Comparison of ENCODE assay signal across 22 mouse cellular contexts in genomic region chr7:68151892-68152291, GRCm38 (mm10).
DNase-seq lines count a peak whose midpoint lies in the region; ATAC-seq and TF ChIP-seq lines count a peak whose summit lies in the region.
"Had no signal": no experiment of that assay in that cellular context is flagged by ENCODE, and none has a peak within 500 bp of the region (broad histone marks: within the 10 kb centered on the region; RNA-seq: fewer than 3 reads in every experiment).

No protein-coding gene starts in this region.

- TF ChIP-seq POLR2A in limb, embryonic 14.5 days (IDR thresholded peaks at IDR 0.05; ENCODE audit: borderline replicate concordance, extremely low read depth, insufficient read depth, insufficient read length), result no peak

- no peak for DNase-seq in heart, adult 11 months
- DNase-seq in limb, embryonic 10.5 days (ENCODE audit: low spot score), result no peak
- peak; percentile 12 for DNase-seq in forelimb bud, embryonic 11.5 days (ENCODE audit: low read depth, low spot score)
- DNase-seq in limb, embryonic 14.5 days (ENCODE audit: low spot score), result no peak
- no peak for DNase-seq in B cell, adult 2 months
- DNase-seq: cerebellum, postnatal 10 days; gastrocnemius, postnatal 36 days; kidney, postnatal 25 days; lung, postnatal 36 days; right cerebral cortex, postnatal 25 days had no signal

- WGBS in heart, embryonic 13.5 days, result 20% methylated on average over 5 of the region's 5 CpGs
- WGBS in limb, embryonic 12.5 days, result 41% methylated on average over 5 of the region's 5 CpGs
- WGBS in limb, embryonic 10.5 days, result 63% methylated on average over 5 of the region's 5 CpGs
- 30% methylated on average over 5 of the region's 5 CpGs for WGBS in limb, embryonic 14.5 days
- WGBS in forebrain, embryonic 16.5 days, result 82% methylated on average over 5 of the region's 5 CpGs

- no peak overlapping the region for H3K4me2 ChIP-seq in heart, embryonic 13.5 days
- H3K4me2 ChIP-seq in limb, embryonic 12.5 days, result no peak overlapping the region
- no peak overlapping the region for H3K4me2 ChIP-seq in limb, embryonic 14.5 days (replicated peaks; ENCODE audit: low read depth, low read length, severe bottlenecking)
- no peak overlapping the region for H3K4me2 ChIP-seq in forebrain, embryonic 16.5 days (ENCODE audit: low read length)
- H3K4me2 ChIP-seq: embryonic facial prominence, embryonic 12.5 days; hindbrain, embryonic 12.5 days; liver, embryonic 15.5 days; midbrain, embryonic 12.5 days had no signal

- no peaks in the 10 kb centered on the region for H3K27me3 ChIP-seq in heart, embryonic 13.5 days (replicated peaks)
- no peaks in the 10 kb centered on the region for H3K27me3 ChIP-seq in limb, embryonic 12.5 days
- no peaks in the 10 kb centered on the region for H3K27me3 ChIP-seq in limb, embryonic 10.5 days (ENCODE audit: low read depth, poor library complexity, severe bottlenecking)
- no peaks in the 10 kb centered on the region for H3K27me3 ChIP-seq in limb, embryonic 14.5 days (ENCODE audit: control insufficient read depth, insufficient read depth, low read length)
- H3K27me3 ChIP-seq in forebrain, embryonic 16.5 days (replicated peaks; ENCODE audit: control insufficient read depth, insufficient read depth, low read length), result no peaks in the 10 kb centered on the region
- H3K27me3 ChIP-seq: embryonic facial prominence, embryonic 12.5 days; hindbrain, embryonic 12.5 days; liver, embryonic 15.5 days; midbrain, embryonic 12.5 days had no signal

- no peak overlapping the region for H3K4me3 ChIP-seq in heart, embryonic 13.5 days
- H3K4me3 ChIP-seq in limb, embryonic 12.5 days (replicated peaks), result no peak overlapping the region
- no peak overlapping the region for H3K4me3 ChIP-seq in limb, embryonic 10.5 days
- H3K4me3 ChIP-seq in limb, embryonic 14.5 days (replicated peaks; ENCODE audit: low read length), result no peak overlapping the region
- H3K4me3 ChIP-seq in forebrain, embryonic 16.5 days (replicated peaks; ENCODE audit: low read length), result no peak overlapping the region
- H3K4me3 ChIP-seq: embryonic facial prominence, embryonic 12.5 days; forebrain, embryonic 10.5 days; hindbrain, embryonic 12.5 days; left cerebral cortex, adult 2 months; liver, embryonic 15.5 days; midbrain, embryonic 12.5 days had no signal

- H3K9me3 ChIP-seq in heart, embryonic 13.5 days, result no peaks in the 10 kb centered on the region
- H3K9me3 ChIP-seq in limb, embryonic 12.5 days, result no peaks in the 10 kb centered on the region
- H3K9me3 ChIP-seq in limb, embryonic 10.5 days (replicated peaks), result no peaks in the 10 kb centered on the region
- no peaks in the 10 kb centered on the region for H3K9me3 ChIP-seq in limb, embryonic 14.5 days (ENCODE audit: control insufficient read depth, low read length)
- no peaks in the 10 kb centered on the region for H3K9me3 ChIP-seq in forebrain, embryonic 16.5 days (ENCODE audit: control insufficient read depth, low read length)
- H3K9me3 ChIP-seq: embryonic facial prominence, embryonic 12.5 days; forebrain, embryonic 10.5 days; hindbrain, embryonic 12.5 days; liver, embryonic 15.5 days; midbrain, embryonic 12.5 days had no signal

- peaks cover 91% of the 10 kb centered on the region for H3K4me1 ChIP-seq in heart, embryonic 13.5 days
- peaks cover 81% of the 10 kb centered on the region for H3K4me1 ChIP-seq in limb, embryonic 12.5 days (replicated peaks)
- peaks cover 62% of the 10 kb centered on the region for H3K4me1 ChIP-seq in limb, embryonic 10.5 days
- peaks cover 44% of the 10 kb centered on the region for H3K4me1 ChIP-seq in limb, embryonic 14.5 days (ENCODE audit: control insufficient read depth, insufficient read depth, low read length)
- H3K4me1 ChIP-seq in forebrain, embryonic 16.5 days (replicated peaks; ENCODE audit: control insufficient read depth, insufficient read depth, low read length), result peaks cover 39% of the 10 kb centered on the region

- no peaks in the 10 kb centered on the region for H3K36me3 ChIP-seq in heart, embryonic 13.5 days
- no peaks in the 10 kb centered on the region for H3K36me3 ChIP-seq in limb, embryonic 12.5 days
- H3K36me3 ChIP-seq in limb, embryonic 10.5 days, result no peaks in the 10 kb centered on the region
- no peaks in the 10 kb centered on the region for H3K36me3 ChIP-seq in limb, embryonic 14.5 days (ENCODE audit: control insufficient read depth, insufficient read depth, low read length)
- no peaks in the 10 kb centered on the region for H3K36me3 ChIP-seq in forebrain, embryonic 16.5 days (ENCODE audit: control insufficient read depth, insufficient read depth)
- H3K36me3 ChIP-seq: embryonic facial prominence, embryonic 12.5 days; forebrain, embryonic 10.5 days; G1E; hindbrain, embryonic 12.5 days; liver, embryonic 15.5 days; midbrain, embryonic 12.5 days had no signal

- no peak for ATAC-seq in heart, embryonic 13.5 days (ENCODE audit: extremely low read depth, insufficient number of reproducible peaks, low FRiP score, low TSS enrichment)
- ATAC-seq in limb, embryonic 12.5 days (ENCODE audit: insufficient number of reproducible peaks, insufficient read depth, low FRiP score, low TSS enrichment, low read depth), result no peak
- ATAC-seq in limb, embryonic 14.5 days (ENCODE audit: low FRiP score, low read depth), result 0 out of 2 replicates have a peak, but pooled peaks have one; percentile 13
- ATAC-seq in forebrain, embryonic 16.5 days, result no peak
- ATAC-seq: CD4-positive, CD25-positive, alpha-beta regulatory T cell, adult 4 months; inflammation-experienced regulatory T-cells, adult 6 months had no signal

- peak overlapping the region; percentile 30 for H3K9ac ChIP-seq in heart, embryonic 13.5 days
- H3K9ac ChIP-seq in limb, embryonic 12.5 days (replicated peaks), result no peak overlapping the region
- H3K9ac ChIP-seq in limb, embryonic 14.5 days (ENCODE audit: low read depth, low read length, severe bottlenecking), result no peak overlapping the region
- no peak overlapping the region for H3K9ac ChIP-seq in forebrain, embryonic 16.5 days (replicated peaks; ENCODE audit: low read depth, low read length)
- H3K9ac ChIP-seq: embryonic facial prominence, embryonic 12.5 days; hindbrain, embryonic 12.5 days; liver, embryonic 15.5 days; midbrain, embryonic 12.5 days had no signal

- H3K27ac ChIP-seq in heart, embryonic 13.5 days (replicated peaks), result peak overlapping the region; percentile 93
- peak overlapping the region; percentile 35; the same call in 1 of the 2 replicates for H3K27ac ChIP-seq in limb, embryonic 12.5 days
- H3K27ac ChIP-seq in limb, embryonic 10.5 days, result no peak overlapping the region
- H3K27ac ChIP-seq in limb, embryonic 14.5 days (replicated peaks; ENCODE audit: low read depth, low read length), result 0 out of 2 replicates have a peak overlapping the region, but pooled peaks have one; percentile 59
- H3K27ac ChIP-seq in forebrain, embryonic 16.5 days (ENCODE audit: low read length), result no peak overlapping the region
- H3K27ac ChIP-seq: embryonic facial prominence, embryonic 12.5 days; forebrain, embryonic 10.5 days; hindbrain, embryonic 12.5 days; left cerebral cortex, adult 2 months; liver, embryonic 15.5 days; midbrain, embryonic 12.5 days had no signal

Comparison
In these comparisons a context has a peak if more than half of its experiments do, and no peak if none do; other contexts are left out.
1. H3K27ac ChIP-seq: peak in heart, embryonic 13.5 days (single experiment), limb, embryonic 12.5 days (single experiment) and limb, embryonic 14.5 days (single experiment); none in limb, embryonic 10.5 days (single experiment) and forebrain, embryonic 16.5 days (single experiment).